Mouse (Mus musculus) heart, embryonic 13.5 days (tissue): Measurements from ENCODE around the gene Ash1l. TPM values are rescaled to one million over a fixed set of nuclear protein-coding genes. Genes with fewer than 3 reads are reported as not detected.

Source experiments
- ATAC-seq: fragments of 200-750 bp; cut with Nextera tagmentation; 2 replicates; pipeline ENCODE4 v1.8.0; 2017; ENCODE audit warnings: moderate TSS enrichment; ENCODE audit not compliant: insufficient number of reproducible peaks, low FRiP score, low TSS enrichment; ENCODE audit errors: extremely low read depth
- H3K27ac ChIP-seq: fragments of 300-500 bp; sonication (generic); replicated peaks from 2 replicates; pipeline ENCODE4 v1.5.1; 2015; ENCODE audit warnings: moderate library complexity, mild to moderate bottlenecking, inconsistent platforms
- H3K27me3 ChIP-seq: fragments of 300-500 bp; sonication (generic); replicated peaks from 2 replicates; pipeline ENCODE4 v1.6.1; 2015; ENCODE audit warnings: mild to moderate bottlenecking, inconsistent platforms
- H3K36me3 ChIP-seq: fragments of 300-500 bp; sonication (generic); 2 replicates; pipeline ENCODE4 v1.6.1; 2015; ENCODE audit warnings: mild to moderate bottlenecking, inconsistent platforms
- H3K4me1 ChIP-seq: fragments of 300-500 bp; sonication (generic); 2 replicates; pipeline ENCODE4 v1.6.1; 2015; ENCODE audit warnings: inconsistent platforms
- H3K4me2 ChIP-seq: fragments of 300-500 bp; sonication (generic); 2 replicates; pipeline ENCODE4 v1.6.1; 2015; ENCODE audit warnings: inconsistent platforms, mild to moderate bottlenecking, moderate library complexity
- H3K4me3 ChIP-seq: fragments of 300-500 bp; sonication (generic); 2 replicates; pipeline ENCODE4 v1.5.1; 2015; ENCODE audit warnings: moderate library complexity, mild to moderate bottlenecking, inconsistent platforms
- H3K9ac ChIP-seq: fragments of 300-500 bp; sonication (generic); 2 replicates; pipeline ENCODE4 v1.6.1; 2015; ENCODE audit warnings: inconsistent platforms, mild to moderate bottlenecking, moderate library complexity
- H3K9me3 ChIP-seq: fragments of 300-500 bp; sonication (generic); 2 replicates; pipeline ENCODE4 v1.6.1; 2016; ENCODE audit warnings: inconsistent platforms
- WGBS: fragments of 180-500 bp; shearing (Covaris S2); methylation state at CpG from one replicate; pipeline ENCODE4 v1.1.7; 2015; ENCODE audit warnings: mixed read lengths; 5-methylcytosine and 5-hydroxymethylcytosine counted together
- polyA plus RNA-seq: library from polyadenylated mRNA; unstranded; fragments of >200 nt; fragmentation: Nextera tagmentation; extraction: Ambion mirVana; gene quantifications from 2 replicates; pipeline ENCODE4 v1.2.1, GENCODE M21; 2015

The Ash1l gene
- polyA plus RNA-seq, 1 experiment from 2014 or later, result 12.4 TPM

GRCm38 (mm10) chr3:89115522-89115921 lies 165.1 kb downstream of the Ash1l start:
- no peak overlapping the region for H3K27ac ChIP-seq
- H3K36me3 ChIP-seq, result no peaks in the 10 kb centered on the region
- 0 out of 2 replicates have a peak, but pooled peaks have one; percentile 5 for ATAC-seq
- H3K9ac ChIP-seq, result no peak overlapping the region
- no peaks in the 10 kb centered on the region for H3K27me3 ChIP-seq
- no peak overlapping the region for H3K4me2 ChIP-seq
- no peaks in the 10 kb centered on the region for H3K4me1 ChIP-seq
- 0% methylated on average over 2 of the region's 2 CpGs for WGBS
- H3K4me3 ChIP-seq, result no peak overlapping the region
- H3K9me3 ChIP-seq, result no peaks in the 10 kb centered on the region

- Histone ChIP-seq H3K9me3 (no peaks in the 10 kb centered on the region), H3K27me3 (no peaks in the 10 kb centered on the region), H3K36me3 (no peaks in the 10 kb centered on the region), H3K27ac (no peak overlapping the region), H3K4me2 (no peak overlapping the region), H3K9ac (no peak overlapping the region), H3K4me3 (no peak overlapping the region), H3K4me1 (peaks cover 16% of the 10 kb centered on the region)
- WGBS, result 59% methylated on average over 2 of the region's 2 CpGs
- ATAC-seq, result no peak
Measured at GRCm38 (mm10) chr3:89123313-89123712, 172.9 kb downstream of the Ash1l start.

- no peaks in the 10 kb centered on the region for H3K9me3 ChIP-seq
- H3K27me3 ChIP-seq, result no peaks in the 10 kb centered on the region
- no peak overlapping the region for H3K4me3 ChIP-seq
- ATAC-seq, result no peak
- H3K27ac ChIP-seq, result peak overlapping the region; percentile 52; the same call in 1 of the 2 replicates
- H3K36me3 ChIP-seq, result no peaks in the 10 kb centered on the region
- H3K9ac ChIP-seq, result no peak overlapping the region
- no peak overlapping the region for H3K4me2 ChIP-seq
- 53% methylated on average over 3 of the region's 3 CpGs for WGBS
- H3K4me1 ChIP-seq, result peaks cover 16% of the 10 kb centered on the region
Measured at GRCm38 (mm10) chr3:89124241-89124640, 173.8 kb downstream of the Ash1l start.

GRCm38 (mm10) chr3:89125981-89126380 lies 175.6 kb downstream of the Ash1l start:
- H3K9ac ChIP-seq, result no peak overlapping the region
- no peak overlapping the region for H3K4me3 ChIP-seq
- ATAC-seq, result no peak
- no peaks in the 10 kb centered on the region for H3K9me3 ChIP-seq
- no peak overlapping the region for H3K4me2 ChIP-seq
- no peak overlapping the region for H3K27ac ChIP-seq
- H3K36me3 ChIP-seq, result no peaks in the 10 kb centered on the region
- WGBS, result 82% methylated on average over 3 of the region's 3 CpGs
- H3K27me3 ChIP-seq, result no peaks in the 10 kb centered on the region
- H3K4me1 ChIP-seq, result peaks cover 16% of the 10 kb centered on the region

Other genes with a start within 250 kb of the Ash1l start
- 51.7 and 56.8 TPM in 2 replicates for gene Rit1, start 233.8 kb upstream of the Ash1l start, polyA plus RNA-seq
- gene Syt11, start 175.5 kb upstream of the Ash1l start, polyA plus RNA-seq, result 11.7 and 12.8 TPM in 2 replicates
- 6.4 and 7.4 TPM in 2 replicates for gene Gon4l, start 115.4 kb upstream of the Ash1l start, polyA plus RNA-seq
- 48.6 and 52.3 TPM in 2 replicates for gene Msto1, start 36.6 kb upstream of the Ash1l start, polyA plus RNA-seq
- gene Dap3, start 559 bp downstream of the Ash1l start, polyA plus RNA-seq, result 125 and 132 TPM in 2 replicates
- 8.6 and 9.8 TPM in 2 replicates for gene Rusc1, start 142.7 kb downstream of the Ash1l start, polyA plus RNA-seq
- gene Gm43738, start 150.5 kb downstream of the Ash1l start, polyA plus RNA-seq, result not detected in 2 replicates
- gene Fdps, start 151.3 kb downstream of the Ash1l start, polyA plus RNA-seq, result 119 and 130 TPM in 2 replicates
- 0.98 and 5.3 TPM in 2 replicates for gene Pklr, start 185.5 kb downstream of the Ash1l start, polyA plus RNA-seq
- 0.68 and 1.0 TPM in 2 replicates for gene Hcn3, start 209.6 kb downstream of the Ash1l start, polyA plus RNA-seq
- gene Clk2, start 214.2 kb downstream of the Ash1l start, polyA plus RNA-seq, result 16.9 and 17.4 TPM in 2 replicates
- 83.4 and 88.1 TPM in 2 replicates for gene Scamp3, start 226.9 kb downstream of the Ash1l start, polyA plus RNA-seq
- 12.8 and 13.5 TPM in 2 replicates for gene Fam189b, start 232.5 kb downstream of the Ash1l start, polyA plus RNA-seq